In genomic region chr11:68853611-68854401, GRCm38 (mm10) we compare ENCODE assay signal across 8 mouse cellular contexts. TPM values are rescaled to one million over a fixed set of nuclear protein-coding genes. Genes with fewer than 3 reads are reported as not detected.
DNase-seq lines count a peak whose midpoint lies in the region; ATAC-seq and TF ChIP-seq lines count a peak whose summit lies in the region.

No protein-coding gene starts in this region.

- peaks cover 5% of the 10 kb centered on the region; the same call in 1 of the 2 replicates for H3K27me3 ChIP-seq in forebrain, embryonic 15.5 days
- no peaks in the 10 kb centered on the region for H3K27me3 ChIP-seq in hindbrain, postnatal 0 days (ENCODE audit: insufficient read depth, low read length)
- no peaks in the 10 kb centered on the region for H3K27me3 ChIP-seq in liver, embryonic 14.5 days (ENCODE audit: control insufficient read depth, insufficient read depth, low read length)

- DNase-seq in gastrocnemius, adult 18-20 months (ENCODE audit: low spot score), result peak; percentile 28
- no peak for DNase-seq in gastrocnemius, postnatal 36 days
- peak; percentile 18 for DNase-seq in brain, adult 2 months (ENCODE audit: low read depth, low spot score)
- DNase-seq in hindbrain, postnatal 0 days (ENCODE audit: low spot score), result no peak
- DNase-seq in liver, embryonic 14.5 days (ENCODE audit: low read depth in 3 of 3, low spot score in 3 of 3), result peak; percentile 61 to 78 (median 67)
- peak; percentile 72 to 85 for DNase-seq in natural killer cell, adult 2 months (ENCODE audit: low spot score in 2 of 2)
- no peak for DNase-seq in left cerebral cortex, adult 11 months (ENCODE audit: low spot score)

- no peaks in the 10 kb centered on the region for H3K9me3 ChIP-seq in forebrain, embryonic 15.5 days
- H3K9me3 ChIP-seq in hindbrain, postnatal 0 days (ENCODE audit: low read length), result no peaks in the 10 kb centered on the region
- H3K9me3 ChIP-seq in liver, embryonic 14.5 days (ENCODE audit: control insufficient read depth, low read length), result no peaks in the 10 kb centered on the region

- TF ChIP-seq EP300 in liver, embryonic 14.5 days (IDR thresholded peaks at IDR 0.05; ENCODE audit: low read depth), result no peak

- H3K4me2 ChIP-seq in forebrain, embryonic 15.5 days (replicated peaks), result peak overlapping the region; percentile 70
- peak overlapping the region; percentile 77 for H3K4me2 ChIP-seq in hindbrain, postnatal 0 days (ENCODE audit: low read depth, low read length)
- peak overlapping the region; percentile 84 for H3K4me2 ChIP-seq in liver, embryonic 14.5 days (ENCODE audit: low read depth)

- no peak for ATAC-seq in forebrain, embryonic 15.5 days (replicated peaks)
- ATAC-seq in hindbrain, postnatal 0 days, result no peak
- ATAC-seq in liver, embryonic 14.5 days (ENCODE audit: insufficient read depth), result peak; percentile 7

- TF ChIP-seq CTCF in hindbrain, postnatal 0 days (IDR thresholded peaks at IDR 0.05; ENCODE audit: low read depth), result no peak
- TF ChIP-seq CTCF in liver, embryonic 14.5 days (IDR thresholded peaks at IDR 0.05; ENCODE audit: low read depth), result peak; percentile 50

- H3K4me1 ChIP-seq in forebrain, embryonic 15.5 days, result peaks cover 31% of the 10 kb centered on the region
- peaks cover 12% of the 10 kb centered on the region for H3K4me1 ChIP-seq in hindbrain, postnatal 0 days (ENCODE audit: insufficient read depth, low read length)
- peaks cover 25 to 35% of the 10 kb centered on the region in 2 experiments for H3K4me1 ChIP-seq in liver, embryonic 14.5 days (replicated peaks; ENCODE audit: control insufficient read depth in 2 of 2, insufficient read depth in 2 of 2, low read length in 1 of 2)

- no peaks in the 10 kb centered on the region for H3K36me3 ChIP-seq in forebrain, embryonic 15.5 days
- no peaks in the 10 kb centered on the region for H3K36me3 ChIP-seq in hindbrain, postnatal 0 days (ENCODE audit: insufficient read depth, low read length)
- H3K36me3 ChIP-seq in liver, embryonic 14.5 days (replicated peaks; ENCODE audit: control insufficient read depth, insufficient read depth, low read depth), result peaks cover under 1% of the 10 kb centered on the region; the same call in 1 of the 2 replicates

- H3K27ac ChIP-seq in forebrain, embryonic 15.5 days (replicated peaks), result peak overlapping the region; percentile 76
- H3K27ac ChIP-seq in hindbrain, postnatal 0 days, result peak overlapping the region; percentile 78
- H3K27ac ChIP-seq in liver, embryonic 14.5 days, result peak overlapping the region; percentile 74

- H3K4me3 ChIP-seq in forebrain, embryonic 15.5 days, result peak overlapping the region; percentile 94
- peak overlapping the region; percentile 84 for H3K4me3 ChIP-seq in hindbrain, postnatal 0 days (ENCODE audit: low read length)
- H3K4me3 ChIP-seq in liver, embryonic 14.5 days (ENCODE audit: insufficient read depth in 1 of 2, low read depth in 2 of 2, low read length in 2 of 2), result peak overlapping the region; percentile 60 to 90

- 46% methylated on average over 14 of the region's 14 CpGs for WGBS in forebrain, embryonic 15.5 days
- WGBS in hindbrain, postnatal 0 days, result 44% methylated on average over 14 of the region's 14 CpGs
- WGBS in liver, embryonic 14.5 days (ENCODE audit: insufficient replicate concordance), result 16% methylated on average over 14 of the region's 14 CpGs

- H3K9ac ChIP-seq in forebrain, embryonic 15.5 days (replicated peaks), result peak overlapping the region; percentile 39
- peak overlapping the region; percentile 88; the same call in 1 of the 2 replicates for H3K9ac ChIP-seq in hindbrain, postnatal 0 days (replicated peaks; ENCODE audit: low read length)
- peak overlapping the region; percentile 74 for H3K9ac ChIP-seq in liver, embryonic 14.5 days (replicated peaks)

- intact Hi-C loops in gastrocnemius, postnatal 36 days (cut with DNase I), result no loop called here

RNA-seq across cellular contexts. Expression of gene Ndel1, which starts 17.9 kb away (rescaled TPM):
- total RNA-seq in gastrocnemius, adult 18-20 months (2021), result 100 to 1,000 TPM in 1 of 2 experiments, 10 to 100 TPM in 1; 78.2 to 106 TPM
- 10 to 100 TPM; 70.0 to 81.9 TPM for total RNA-seq in gastrocnemius, postnatal 36 days (2021)
- 86.4 and 92.3 TPM in 2 replicates for polyA plus RNA-seq in forebrain, embryonic 15.5 days (2015; fragmentation: Nextera tagmentation; extraction: Ambion mirVana)
- total RNA-seq in hindbrain, postnatal 0 days (2014; rRNA removed), result 90.6 and 96.2 TPM in 2 replicates
- 101 and 105 TPM in 2 replicates for polyA plus RNA-seq in hindbrain, postnatal 0 days (2015; fragmentation: Nextera tagmentation; extraction: Ambion mirVana)
- 20.2 and 21.1 TPM in 2 replicates for polyA plus RNA-seq in liver, embryonic 14.5 days (2012; rRNA removed)
- polyA plus RNA-seq in liver, embryonic 14.5 days (2014; fragmentation: Nextera tagmentation; extraction: Ambion mirVana), result 28.1 and 30.8 TPM in 2 replicates

RNA-seq across cellular contexts. Expression of gene Rnf222, which starts 34.5 kb away (rescaled TPM):
- not detected for total RNA-seq in gastrocnemius, adult 18-20 months (2021)
- not detected for total RNA-seq in gastrocnemius, postnatal 36 days (2021)
- 0.06 TPM in 1 of 2 replicates, not detected in the other for polyA plus RNA-seq in forebrain, embryonic 15.5 days (2015; fragmentation: Nextera tagmentation; extraction: Ambion mirVana)
- total RNA-seq in hindbrain, postnatal 0 days (2014; rRNA removed), result 0.16 TPM in 1 of 2 replicates, not detected in the other
- polyA plus RNA-seq in hindbrain, postnatal 0 days (2015; fragmentation: Nextera tagmentation; extraction: Ambion mirVana), result not detected in 2 replicates
- polyA plus RNA-seq in liver, embryonic 14.5 days (2012; rRNA removed), result 0.08 and 0.09 TPM in 2 replicates
- 0.10 TPM in 1 of 2 replicates, not detected in the other for polyA plus RNA-seq in liver, embryonic 14.5 days (2014; fragmentation: Nextera tagmentation; extraction: Ambion mirVana)

RNA-seq across cellular contexts. Expression of gene Rpl26, which starts 47.6 kb away (rescaled TPM):
- 100 to 1,000 TPM; 639 to 682 TPM for total RNA-seq in gastrocnemius, adult 18-20 months (2021)
- 100 to 1,000 TPM; 536 to 627 TPM for total RNA-seq in gastrocnemius, postnatal 36 days (2021)
- polyA plus RNA-seq in forebrain, embryonic 15.5 days (2015; fragmentation: Nextera tagmentation; extraction: Ambion mirVana), result 638 and 670 TPM in 2 replicates
- total RNA-seq in hindbrain, postnatal 0 days (2014; rRNA removed), result 1,103 and 1,196 TPM in 2 replicates
- 608 and 621 TPM in 2 replicates for polyA plus RNA-seq in hindbrain, postnatal 0 days (2015; fragmentation: Nextera tagmentation; extraction: Ambion mirVana)
- 1,827 and 1,859 TPM in 2 replicates for polyA plus RNA-seq in liver, embryonic 14.5 days (2012; rRNA removed)
- polyA plus RNA-seq in liver, embryonic 14.5 days (2014; fragmentation: Nextera tagmentation; extraction: Ambion mirVana), result 829 and 850 TPM in 2 replicates

Comparison
In these comparisons a context has a peak if more than half of its experiments do, and no peak if none do; other contexts are left out.
1. DNase-seq: peak in gastrocnemius, adult 18-20 months (single experiment), brain, adult 2 months (single experiment), liver, embryonic 14.5 days (3 of 3) and natural killer cell, adult 2 months (2 of 2); none in gastrocnemius, postnatal 36 days (0 of 2), hindbrain, postnatal 0 days (single experiment) and left cerebral cortex, adult 11 months (single experiment).
2. Peak in every context shown above with its lines, with median percentiles within 50 percentile points of each other: H3K27ac ChIP-seq, H3K4me2 ChIP-seq, H3K4me3 ChIP-seq and H3K9ac ChIP-seq.